In the genomic region with DNA sequence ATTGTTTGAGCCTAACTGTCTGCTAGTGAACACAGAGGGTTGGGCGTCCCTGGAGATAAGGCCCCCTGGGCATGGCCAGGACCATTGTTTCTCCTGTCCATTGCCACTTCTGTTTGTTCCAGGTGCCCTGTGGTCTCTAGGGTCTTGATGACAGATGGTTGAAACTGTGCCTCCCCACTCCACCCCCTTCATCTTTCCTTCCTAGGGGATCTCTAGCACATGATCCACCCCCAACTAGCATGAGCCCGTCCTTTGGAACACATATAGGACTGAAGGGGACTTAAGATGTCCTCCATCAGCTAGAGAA, we compare ENCODE assay signal across 10 mouse cellular contexts. TPM values are rescaled to one million over a fixed set of nuclear protein-coding genes. Genes with fewer than 3 reads are reported as not detected.
DNase-seq lines count a peak whose midpoint lies in the region; ATAC-seq and TF ChIP-seq lines count a peak whose summit lies in the region.
"Had no signal": no experiment of that assay in that cellular context is flagged by ENCODE, and none has a peak within 500 bp of the region (broad histone marks: within the 10 kb centered on the region; RNA-seq: fewer than 3 reads in every experiment).

No protein-coding gene starts in this region.

- no peaks in the 10 kb centered on the region for H3K27me3 ChIP-seq in heart, embryonic 10.5 days (ENCODE audit: insufficient read depth, poor library complexity, severe bottlenecking)
- peaks cover 49% of the 10 kb centered on the region for H3K27me3 ChIP-seq in hindbrain, embryonic 10.5 days (ENCODE audit: insufficient read depth, poor library complexity, severe bottlenecking)
- no peaks in the 10 kb centered on the region for H3K27me3 ChIP-seq in liver, embryonic 14.5 days (ENCODE audit: control insufficient read depth, insufficient read depth, low read length)

- no peak for TF ChIP-seq EP300 in liver, embryonic 14.5 days (IDR thresholded peaks at IDR 0.05; ENCODE audit: low read depth)

- no peak for TF ChIP-seq POLR2A in bone marrow, adult 2 months (IDR thresholded peaks at IDR 0.05; ENCODE audit: borderline replicate concordance, control insufficient read depth, low read depth, low read length)

- peak overlapping the region; percentile 95 for H3K4me3 ChIP-seq in heart, embryonic 10.5 days
- H3K4me3 ChIP-seq in bone marrow, adult 2 months (replicated peaks; ENCODE audit: control insufficient read depth, low read depth, low read length): no peak overlapping the region
- peak overlapping the region; percentile 71 for H3K4me3 ChIP-seq in hindbrain, embryonic 10.5 days
- peak overlapping the region; percentile 74 to 86; a peak in 2 of 4 replicates for H3K4me3 ChIP-seq in liver, embryonic 14.5 days (ENCODE audit: insufficient read depth in 1 of 2, low read depth in 2 of 2, low read length in 2 of 2)

- WGBS in heart, embryonic 10.5 days: 26% methylated on average over 2 of the region's 2 CpGs
- WGBS in bone marrow, adult 2 months: 68% methylated on average over 2 of the region's 2 CpGs
- 47% methylated on average over 2 of the region's 2 CpGs for WGBS in hindbrain, embryonic 10.5 days
- 30% methylated on average over 2 of the region's 2 CpGs for whole genome bisulfite sequencing in liver, embryonic 14.5 days (ENCODE audit: insufficient replicate concordance)

- DNase-seq in heart, embryonic 10.5 days (ENCODE audit: low spot score): no peak
- no peak for DNase-seq in heart, adult 8-10 months (ENCODE audit: low spot score)
- DNase-seq in hindbrain, embryonic 10.5 days (ENCODE audit: low spot score): no peak
- DNase-seq in liver, embryonic 14.5 days (ENCODE audit: low read depth in 3 of 3, low spot score in 3 of 3): no peak
- no peak for DNase-seq in urinary bladder, postnatal 36 days (ENCODE audit: low spot score in 2 of 2)
- no peak for DNase-seq in cerebellum, adult 9-10 months
- DNase-seq in spleen, adult 18-20 months: no peak

- H3K27ac ChIP-seq in heart, embryonic 10.5 days: peak overlapping the region; percentile 95
- peak overlapping the region; percentile 81 for H3K27ac ChIP-seq in bone marrow, adult 2 months (ENCODE audit: control insufficient read depth, insufficient read depth, low read depth, low read length, poor library complexity)
- H3K27ac ChIP-seq in hindbrain, embryonic 10.5 days: peak overlapping the region; percentile 86
- peak overlapping the region; percentile 91 for H3K27ac ChIP-seq in liver, embryonic 14.5 days

- peaks cover 65% of the 10 kb centered on the region for H3K4me1 ChIP-seq in heart, embryonic 10.5 days
- H3K4me1 ChIP-seq in bone marrow, adult 2 months (ENCODE audit: control insufficient read depth, insufficient read depth, low read length): peaks cover 9% of the 10 kb centered on the region
- peaks cover 48% of the 10 kb centered on the region for H3K4me1 ChIP-seq in hindbrain, embryonic 10.5 days (replicated peaks)
- peaks cover 55 to 74% of the 10 kb centered on the region in 2 experiments for H3K4me1 ChIP-seq in liver, embryonic 14.5 days (replicated peaks; ENCODE audit: control insufficient read depth in 2 of 2, insufficient read depth in 2 of 2, low read length in 1 of 2)

- TF ChIP-seq CTCF in bone marrow, adult 2 months (IDR thresholded peaks at IDR 0.05; ENCODE audit: control insufficient read depth, insufficient read depth, low read length): no peak
- TF ChIP-seq CTCF in liver, embryonic 14.5 days (IDR thresholded peaks at IDR 0.05; ENCODE audit: low read depth): no peak

- peak overlapping the region; percentile 6 for H3K9ac ChIP-seq in liver, embryonic 14.5 days (replicated peaks)

- ATAC-seq in liver, embryonic 14.5 days (ENCODE audit: insufficient read depth): no peak
- ATAC-seq: inflammation-experienced regulatory T-cells, adult 6 months had no signal

- H3K9me3 ChIP-seq in heart, embryonic 10.5 days: no peaks in the 10 kb centered on the region
- no peaks in the 10 kb centered on the region for H3K9me3 ChIP-seq in hindbrain, embryonic 10.5 days
- H3K9me3 ChIP-seq in liver, embryonic 14.5 days (ENCODE audit: control insufficient read depth, low read length): no peaks in the 10 kb centered on the region

- 0 out of 2 replicates have a peak, but pooled peaks cover 2% of the 10 kb centered on the region for H3K36me3 ChIP-seq in heart, embryonic 10.5 days
- no peaks in the 10 kb centered on the region for H3K36me3 ChIP-seq in hindbrain, embryonic 10.5 days
- peaks cover 4% of the 10 kb centered on the region for H3K36me3 ChIP-seq in liver, embryonic 14.5 days (replicated peaks; ENCODE audit: control insufficient read depth, insufficient read depth, low read depth)

- peak overlapping the region; percentile 72 for H3K4me2 ChIP-seq in liver, embryonic 14.5 days (ENCODE audit: low read depth)

RNA-seq across cellular contexts. Expression of a gene that starts 0.8 kb away (rescaled TPM):
- 31.1 and 39.8 TPM in 2 replicates for polyA plus RNA-seq in heart, embryonic 10.5 days (2016; fragmentation: Nextera tagmentation; extraction: Ambion mirVana)
- total RNA-seq in heart, adult 8-10 months (2022): 10 to 100 TPM in 1 of 4 experiments, 1 to 10 TPM in 3; 8.9 to 10.2 (median 9.0) TPM
- 15.8 and 17.9 TPM in 2 replicates for polyA plus RNA-seq in bone marrow, adult 2 months (2011; ENCODE audit: insufficient read depth, insufficient read length, low replicate concordance, missing spikeins)
- 34.9 and 43.0 TPM in 2 replicates for polyA plus RNA-seq in hindbrain, embryonic 10.5 days (2016; fragmentation: Nextera tagmentation; extraction: Ambion mirVana)
- 20.7 and 29.4 TPM in 2 replicates for polyA plus RNA-seq in liver, embryonic 14.5 days (2012; rRNA removed)
- 37.1 and 42.6 TPM in 2 replicates for polyA plus RNA-seq in liver, embryonic 14.5 days (2014; fragmentation: Nextera tagmentation; extraction: Ambion mirVana)

RNA-seq across cellular contexts. Expression of a gene that starts 30.4 kb away (rescaled TPM):
- 0.10 TPM in 1 of 2 replicates, not detected in the other for polyA plus RNA-seq in heart, embryonic 10.5 days (2016; fragmentation: Nextera tagmentation; extraction: Ambion mirVana)
- not detected for total RNA-seq in heart, adult 8-10 months (2022)
- 0.77 TPM in 1 of 2 replicates, not detected in the other for polyA plus RNA-seq in bone marrow, adult 2 months (2011; ENCODE audit: insufficient read depth, insufficient read length, low replicate concordance, missing spikeins)
- 0.09 TPM in 1 of 2 replicates, not detected in the other for polyA plus RNA-seq in hindbrain, embryonic 10.5 days (2016; fragmentation: Nextera tagmentation; extraction: Ambion mirVana)
- not detected in 2 replicates for polyA plus RNA-seq in liver, embryonic 14.5 days (2012; rRNA removed)
- polyA plus RNA-seq in liver, embryonic 14.5 days (2014; fragmentation: Nextera tagmentation; extraction: Ambion mirVana): not detected in 2 replicates
- polyA plus RNA-seq: activated CD4-positive, CD25-positive, alpha-beta regulatory T cell, adult 4 months; inflammation-experienced regulatory T-cells, adult 6 months had no signal
